Mouse (Mus musculus) cerebellum, adult (tissue): ENCODE measurements around the gene Ndufs1.

Experiments used
- ATAC-seq: cut with Nextera tagmentation; 2 replicates; pipeline ENCODE4 v1.9.2; 2017; ENCODE audit warnings: mild to moderate bottlenecking, moderate library complexity, mixed read lengths; ENCODE audit not compliant: insufficient number of reproducible peaks, low FRiP score, low TSS enrichment

The Ndufs1 gene

GRCm38 (mm10) chr1:63122005-63122404 lies 54.6 kb downstream of the Ndufs1 start:
- ATAC-seq: no peak

GRCm38 (mm10) chr1:63120382-63120781 lies 56.3 kb downstream of the Ndufs1 start:
- no peak for ATAC-seq

GRCm38 (mm10) chr1:63119675-63120074 lies 57.0 kb downstream of the Ndufs1 start:
- no peak for ATAC-seq

- no peak for ATAC-seq
Measured at GRCm38 (mm10) chr1:63115540-63115939, 61.1 kb downstream of the Ndufs1 start.

GRCm38 (mm10) chr1:63115096-63115495 lies 61.5 kb downstream of the Ndufs1 start:
- no peak for ATAC-seq

GRCm38 (mm10) chr1:63114136-63114781 lies 62.4 kb downstream of the Ndufs1 start, which contains the start of gene Ino80d:
Gene Ino80d (minus strand): TSS chr1:63114667.
- ATAC-seq: peak; percentile 94

- ATAC-seq: no peak; the same call in 1 of the 2 replicates
Measured at GRCm38 (mm10) chr1:63113274-63114135, 63.1 kb downstream of the Ndufs1 start.

GRCm38 (mm10) chr1:63112865-63113261 lies 63.8 kb downstream of the Ndufs1 start:
- peak; percentile 32; the same call in 1 of the 2 replicates for ATAC-seq

GRCm38 (mm10) chr1:63112151-63112864 lies 64.3 kb downstream of the Ndufs1 start:
- no peak for ATAC-seq

- no peak for ATAC-seq
Measured at GRCm38 (mm10) chr1:63110536-63111285, 65.9 kb downstream of the Ndufs1 start.

- 0 out of 2 replicates have a peak, but pooled peaks have one; percentile 26 for ATAC-seq
Measured at GRCm38 (mm10) chr1:63107614-63108327, 68.9 kb downstream of the Ndufs1 start.

GRCm38 (mm10) chr1:63102758-63103451 lies 73.7 kb downstream of the Ndufs1 start:
- no peak for ATAC-seq

- no peak for ATAC-seq
Measured at GRCm38 (mm10) chr1:63100196-63100595, 76.4 kb downstream of the Ndufs1 start.

- no peak for ATAC-seq
Measured at GRCm38 (mm10) chr1:63098831-63099230, 77.8 kb downstream of the Ndufs1 start.

- no peak for ATAC-seq
Measured at GRCm38 (mm10) chr1:63096071-63096470, 80.6 kb downstream of the Ndufs1 start.
